Mouse (Mus musculus) midbrain, embryonic 14.5 days (tissue): ENCODE measurements around the gene Slc10a1. TPM values are rescaled to one million over a fixed set of nuclear protein-coding genes. Genes with fewer than 3 reads are reported as not detected.
A peak's percentile ranks its signal among the peaks of the same experiment; 100 is the strongest.

Experiments used
- ATAC-seq: fragments of 200-750 bp; cut with Nextera tagmentation; 2 replicates; pipeline ENCODE4 v1.8.0; 2017; ENCODE audit warnings: moderate number of reproducible peaks, moderate library complexity; ENCODE audit not compliant: low FRiP score, low TSS enrichment
- DNase-seq: peaks from one replicate; pipeline ENCODE4 v3.0.0-alpha.2; 2015
- H3K27ac ChIP-seq: fragments of 300-500 bp; sonication (generic); replicated peaks from 2 replicates; pipeline ENCODE4 v1.5.1; 2014; ENCODE audit warnings: mild to moderate bottlenecking, low read depth, low read length, moderate library complexity
- H3K27me3 ChIP-seq: fragments of 300-500 bp; sonication (generic); 2 replicates; pipeline ENCODE4 v1.6.1; 2014; ENCODE audit warnings: low read length, control low read depth, mixed read lengths; ENCODE audit not compliant: control insufficient read depth, insufficient read depth
- H3K36me3 ChIP-seq: fragments of 300-500 bp; sonication (generic); 2 replicates; pipeline ENCODE4 v1.6.1; 2014; ENCODE audit warnings: low read length, control low read depth; ENCODE audit not compliant: control insufficient read depth, insufficient read depth
- H3K4me1 ChIP-seq: fragments of 300-500 bp; sonication (generic); 2 replicates; pipeline ENCODE4 v1.6.1; 2014; ENCODE audit warnings: mild to moderate bottlenecking, antibody characterized with exemption, low read length, control low read depth; ENCODE audit not compliant: control insufficient read depth, insufficient read depth
- H3K4me2 ChIP-seq: fragments of 300-500 bp; sonication (generic); 2 replicates; pipeline ENCODE4 v1.6.1; 2014; ENCODE audit warnings: mild to moderate bottlenecking, low read length, moderate library complexity
- H3K4me3 ChIP-seq: fragments of 300-500 bp; sonication (generic); replicated peaks from 2 replicates; pipeline ENCODE4 v1.5.1; 2014; ENCODE audit warnings: low read depth, low read length
- H3K9ac ChIP-seq: fragments of 300-500 bp; sonication (generic); replicated peaks from 2 replicates; pipeline ENCODE4 v1.6.1; 2014; ENCODE audit warnings: mild to moderate bottlenecking, low read length, moderate library complexity
- H3K9me3 ChIP-seq: fragments of 300-500 bp; sonication (generic); 2 replicates; pipeline ENCODE4 v1.6.1; 2016; ENCODE audit warnings: low read length, control low read depth, mixed read lengths; ENCODE audit not compliant: control insufficient read depth
- WGBS: fragments of 180-500 bp; shearing (Covaris S2); extraction: QIAGEN DNeasy Blood & Tissue Kit; methylation state at CpG from one replicate; pipeline ENCODE4 v1.1.7; 2014; 5-methylcytosine and 5-hydroxymethylcytosine counted together
- polyA plus RNA-seq: library from polyadenylated mRNA; unstranded; fragments of >200 nt; fragmentation: Nextera tagmentation; extraction: Ambion mirVana; gene quantifications from 2 replicates; pipeline ENCODE4 v1.2.1, GENCODE M21; 2014

The Slc10a1 gene
- polyA plus RNA-seq: 0.49 and 0.50 TPM in 2 replicates

DNA sequence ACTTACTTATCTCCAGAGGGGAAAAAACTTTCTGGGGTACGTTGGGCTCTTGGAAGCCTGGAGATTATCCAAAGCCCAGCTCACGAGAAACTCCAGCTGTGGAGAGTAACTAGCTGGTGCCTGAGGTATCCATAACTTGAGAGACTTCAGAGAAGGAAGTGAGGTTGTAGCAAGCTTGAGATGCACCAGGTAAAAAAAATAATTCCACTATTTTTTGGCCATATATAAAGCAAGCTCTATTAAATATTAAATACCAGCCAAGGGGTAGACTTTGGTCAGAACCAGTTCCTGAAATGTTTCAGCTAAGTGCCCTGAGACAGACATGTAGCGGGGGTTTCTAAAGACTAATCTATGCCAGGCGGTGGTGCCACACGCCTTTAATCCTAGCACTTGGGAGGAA, at the start of gene Slc10a1:
Gene Slc10a1 (minus strand): TSS at position 101 of the 400 bp plus-strand sequence.
- H3K4me1 ChIP-seq: no peaks in the 10 kb centered on the region
- H3K4me2 ChIP-seq: no peak within 1 kb of the TSS
- H3K4me3 ChIP-seq: no peak within 1 kb of the TSS
- WGBS: 83% methylated on average over 5 of the region's 5 CpGs
- H3K27me3 ChIP-seq: no peaks in the 10 kb centered on the region
- no peaks in the 10 kb centered on the region for H3K36me3 ChIP-seq
- no peak within 1 kb of the TSS for H3K27ac ChIP-seq
- H3K9ac ChIP-seq: no peak within 1 kb of the TSS
- ATAC-seq (no peak), DNase-seq (no peak)
- no peaks in the 10 kb centered on the region for H3K9me3 ChIP-seq

DNA sequence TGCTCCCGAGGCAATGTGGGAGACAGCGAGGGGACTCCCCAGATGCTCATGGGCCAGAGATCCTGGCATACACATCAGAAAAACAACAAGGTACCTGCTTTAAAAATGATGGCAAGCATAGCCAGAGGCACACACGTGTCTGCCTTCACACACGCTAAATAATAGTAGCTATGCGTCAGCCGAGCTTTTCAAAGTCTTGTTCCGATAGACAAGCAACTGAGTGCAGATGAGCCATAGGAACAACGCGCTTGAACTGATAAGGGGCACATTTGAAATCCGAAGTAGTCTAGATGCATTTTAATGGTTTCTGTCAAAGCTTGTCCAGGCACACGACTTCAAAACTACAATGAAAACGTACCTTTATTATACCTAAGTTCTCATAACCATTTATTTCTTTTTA, 49.1 kb upstream of the Slc10a1 start:
- H3K9me3 ChIP-seq: no peaks in the 10 kb centered on the region
- H3K27me3 ChIP-seq: no peaks in the 10 kb centered on the region
- DNase-seq: no peak
- no peak overlapping the region for H3K4me2 ChIP-seq
- H3K36me3 ChIP-seq: no peaks in the 10 kb centered on the region
- WGBS: 91% methylated on average over 12 of the region's 12 CpGs
- ATAC-seq: no peak
- H3K4me1 ChIP-seq: no peaks in the 10 kb centered on the region
- H3K27ac ChIP-seq: no peak overlapping the region
- H3K9ac ChIP-seq: no peak overlapping the region
- no peak overlapping the region for H3K4me3 ChIP-seq

DNA sequence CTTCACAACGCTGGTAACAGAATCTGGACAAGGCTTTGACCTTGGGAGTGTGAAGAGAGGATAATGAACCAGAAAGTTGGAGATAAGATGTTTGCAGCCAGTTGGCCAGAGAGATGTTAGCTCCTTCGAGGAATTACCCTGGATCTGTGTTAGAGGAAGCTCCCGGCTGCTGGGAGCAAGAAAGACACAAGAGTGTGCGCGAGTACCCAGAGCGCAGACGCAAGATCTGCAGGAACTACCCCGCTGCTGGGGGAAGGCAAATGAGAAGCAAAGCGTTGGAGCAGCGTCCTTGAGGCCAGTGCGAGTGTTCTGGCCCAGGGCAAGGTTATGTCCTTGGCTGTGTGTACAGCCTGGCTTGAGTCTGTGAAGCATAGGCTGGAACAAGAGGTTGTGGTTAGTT, 45.0 kb upstream of the Slc10a1 start:
- no peaks in the 10 kb centered on the region for H3K27me3 ChIP-seq
- H3K27ac ChIP-seq: no peak overlapping the region
- H3K4me1 ChIP-seq: peaks cover 9% of the 10 kb centered on the region
- H3K9me3 ChIP-seq: no peaks in the 10 kb centered on the region
- H3K4me3 ChIP-seq: no peak overlapping the region
- no peaks in the 10 kb centered on the region for H3K36me3 ChIP-seq
- ATAC-seq: no peak
- H3K4me2 ChIP-seq: no peak overlapping the region
- WGBS: 83% methylated on average over 11 of the region's 11 CpGs
- no peak for DNase-seq
- no peak overlapping the region for H3K9ac ChIP-seq

DNA sequence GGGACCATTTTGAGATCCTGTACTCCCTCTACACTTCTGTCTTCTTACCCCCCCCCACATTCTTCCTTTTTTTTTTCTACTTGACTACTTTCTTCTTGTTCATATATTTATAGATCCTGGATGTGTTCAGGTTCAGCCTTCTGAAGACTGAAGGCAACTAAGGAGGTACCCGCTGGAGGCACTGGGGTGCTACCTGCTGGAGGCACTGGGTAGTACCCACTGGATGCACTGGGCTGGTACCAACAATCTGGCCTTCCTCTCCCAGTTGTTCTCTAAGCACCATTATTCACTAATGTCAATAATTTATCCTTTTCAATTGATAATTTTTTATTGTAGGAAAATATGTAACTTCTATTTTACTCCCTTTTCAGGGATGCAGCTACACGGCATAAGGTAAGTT, 43.5 kb upstream of the Slc10a1 start:
- 86% methylated on average over 2 of the region's 2 CpGs for WGBS
- Histone ChIP-seq H3K4me1 (peaks cover 9% of the 10 kb centered on the region), H3K36me3 (no peaks in the 10 kb centered on the region), H3K27ac (no peak overlapping the region), H3K9me3 (no peaks in the 10 kb centered on the region), H3K9ac (no peak overlapping the region), H3K4me3 (no peak overlapping the region), H3K4me2 (no peak overlapping the region), H3K27me3 (no peaks in the 10 kb centered on the region)
- DNase-seq (no peak), ATAC-seq (no peak)

DNA sequence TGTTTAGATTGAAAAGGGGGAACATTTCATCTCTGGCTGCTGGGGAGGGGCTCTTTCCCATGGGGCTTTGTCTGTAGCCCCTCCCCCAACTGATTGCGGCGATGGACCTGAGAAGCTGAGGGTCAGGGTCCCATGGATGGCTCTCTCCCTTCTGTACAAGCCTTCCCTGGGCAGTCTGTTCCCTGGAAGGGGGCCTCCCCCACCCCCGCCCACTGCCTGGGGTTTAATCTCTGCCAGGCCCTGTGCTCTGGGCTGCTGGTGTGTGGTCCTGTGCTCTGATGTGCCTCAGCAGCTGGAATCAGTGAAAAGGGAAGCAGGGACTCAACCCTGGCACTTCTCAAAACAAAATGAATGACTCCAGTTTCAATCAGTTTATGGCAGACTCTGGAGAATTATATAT, 41.3 kb upstream of the Slc10a1 start:
- 8% methylated on average over 3 of the region's 3 CpGs for WGBS
- Histone ChIP-seq H3K27ac (no peak overlapping the region), H3K9me3 (no peaks in the 10 kb centered on the region), H3K27me3 (no peaks in the 10 kb centered on the region), H3K4me1 (peaks cover 9% of the 10 kb centered on the region), H3K4me3 (no peak overlapping the region), H3K4me2 (0 out of 2 replicates have a peak overlapping the region, but pooled peaks have one; percentile 12), H3K36me3 (no peaks in the 10 kb centered on the region), H3K9ac (no peak overlapping the region)
- ATAC-seq (peak; percentile 58; the same call in 1 of the 2 replicates), DNase-seq (peak; percentile 41)

DNA sequence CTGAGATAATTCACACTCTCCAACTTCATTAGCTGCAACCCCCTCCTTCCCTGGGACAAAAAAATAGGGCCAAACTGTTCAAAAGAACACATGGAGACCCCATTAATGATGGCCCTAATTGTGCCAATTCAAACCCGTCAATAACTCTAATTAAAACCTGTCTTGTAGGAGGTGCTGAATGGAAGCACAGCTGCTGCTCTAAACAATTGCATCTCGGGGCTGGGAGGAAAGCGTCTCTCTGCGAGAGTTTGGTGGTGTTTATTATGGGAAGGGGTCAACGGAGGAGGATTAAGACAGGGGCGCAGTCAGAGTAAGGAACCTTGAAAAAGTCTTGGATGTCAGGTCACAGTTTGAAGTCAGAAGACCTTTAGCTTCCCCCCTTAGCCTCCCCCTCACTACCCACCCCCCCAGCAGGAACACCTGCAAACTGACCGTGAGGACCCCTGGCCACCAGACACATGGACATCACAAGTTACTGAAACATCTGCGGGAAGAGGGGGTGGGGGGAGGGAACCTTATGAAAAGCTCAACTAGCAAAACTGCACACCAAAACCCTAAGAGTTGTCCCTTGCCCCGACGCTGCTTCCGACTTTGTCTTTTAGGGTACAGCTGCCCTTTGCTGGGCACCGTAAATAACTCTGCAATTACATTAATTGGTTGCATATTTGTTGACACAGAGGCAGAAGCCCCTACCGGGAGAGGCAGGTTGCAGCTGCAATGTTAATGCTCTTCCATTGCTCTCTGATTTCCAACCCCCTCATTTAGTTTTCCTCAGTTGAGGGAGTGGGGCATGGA, 34.5 kb upstream of the Slc10a1 start:
- DNase-seq (no peak), ATAC-seq (no peak)
- H3K9ac ChIP-seq: no peak overlapping the region
- H3K36me3 ChIP-seq: no peaks in the 10 kb centered on the region
- H3K27me3 ChIP-seq: no peaks in the 10 kb centered on the region
- no peak overlapping the region for H3K4me3 ChIP-seq
- H3K27ac ChIP-seq: no peak overlapping the region
- H3K4me1 ChIP-seq: 0 out of 2 replicates have a peak, but pooled peaks cover 13% of the 10 kb centered on the region
- no peaks in the 10 kb centered on the region for H3K9me3 ChIP-seq
- H3K4me2 ChIP-seq: no peak overlapping the region
- WGBS: 35% methylated on average over 13 of the region's 13 CpGs

DNA sequence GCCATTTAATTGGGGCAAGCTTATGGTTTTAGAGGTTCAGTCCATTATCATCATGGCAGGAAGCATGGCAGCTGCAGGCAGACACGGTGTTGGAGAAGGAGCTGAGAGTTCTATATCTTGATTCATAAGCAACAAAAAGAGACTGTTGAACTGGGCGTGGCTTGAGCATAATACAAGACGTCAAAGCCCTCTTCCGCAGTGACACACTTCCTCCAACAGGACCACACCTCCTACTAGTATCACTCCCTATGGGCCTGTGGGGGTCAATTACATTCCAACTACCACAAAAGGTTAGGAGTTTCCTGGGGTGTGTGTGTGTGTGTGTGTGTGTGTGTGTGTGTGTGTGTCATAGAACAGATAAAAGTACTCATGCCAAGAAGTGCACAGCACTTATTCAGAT, 32.4 kb upstream of the Slc10a1 start:
- WGBS: 76% methylated on average over 4 of the region's 4 CpGs
- ATAC-seq (no peak), DNase-seq (no peak)
- no peaks in the 10 kb centered on the region for H3K27me3 ChIP-seq
- H3K4me3 ChIP-seq: no peak overlapping the region
- H3K36me3 ChIP-seq: no peaks in the 10 kb centered on the region
- 0 out of 2 replicates have a peak, but pooled peaks cover 13% of the 10 kb centered on the region for H3K4me1 ChIP-seq
- H3K4me2 ChIP-seq: no peak overlapping the region
- H3K27ac ChIP-seq: no peak overlapping the region
- no peak overlapping the region for H3K9ac ChIP-seq
- no peaks in the 10 kb centered on the region for H3K9me3 ChIP-seq

DNA sequence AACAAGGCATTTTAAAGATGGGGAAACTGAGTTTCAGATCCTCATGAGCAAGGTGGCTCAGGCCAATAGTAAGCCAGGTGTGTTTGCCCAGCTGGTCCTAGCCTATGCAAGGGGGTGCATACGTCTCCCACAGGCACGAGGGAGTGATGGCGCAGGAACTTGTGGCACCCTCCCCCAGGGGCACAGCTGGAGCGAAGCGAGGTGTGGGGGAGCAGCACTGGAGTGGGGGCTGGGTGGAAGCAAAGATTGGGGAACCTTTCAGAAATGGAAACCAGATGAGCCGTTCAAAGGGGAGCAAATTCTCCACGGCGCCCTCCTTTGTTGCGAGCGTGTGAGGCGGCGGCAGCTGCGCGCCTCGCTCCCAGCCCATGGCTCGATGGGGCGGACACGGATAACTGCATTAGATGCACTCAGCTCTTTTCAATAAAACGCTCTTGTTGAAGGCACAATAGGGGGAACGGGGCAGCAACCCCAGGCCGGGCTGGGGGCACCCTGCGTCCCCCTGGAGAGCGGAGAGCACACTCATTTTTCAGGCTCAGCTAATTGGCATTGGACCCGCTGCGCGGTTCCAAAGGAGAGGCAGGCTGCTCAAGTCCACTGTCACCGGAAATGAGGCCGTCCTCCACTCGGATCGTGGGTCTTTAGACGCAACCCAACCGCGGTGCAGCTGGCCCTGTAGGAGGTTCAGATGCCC, 30.2 kb upstream of the Slc10a1 start:
- H3K4me1 ChIP-seq: 0 out of 2 replicates have a peak, but pooled peaks cover 13% of the 10 kb centered on the region
- peak overlapping the region; percentile 41 for H3K9ac ChIP-seq
- H3K36me3 ChIP-seq: no peaks in the 10 kb centered on the region
- no peaks in the 10 kb centered on the region for H3K27me3 ChIP-seq
- DNase-seq (peak; percentile 81), ATAC-seq (peak; percentile 83)
- H3K4me3 ChIP-seq: peak overlapping the region; percentile 25
- 1% methylated on average over 33 of the region's 33 CpGs for WGBS
- H3K9me3 ChIP-seq: no peaks in the 10 kb centered on the region
- peak overlapping the region; percentile 58 for H3K27ac ChIP-seq
- peak overlapping the region; percentile 45 for H3K4me2 ChIP-seq
